Mouse (Mus musculus): Measurements from ENCODE around the gene Tbc1d24. TPM values are rescaled to one million over a fixed set of nuclear protein-coding genes. Genes with fewer than 3 reads are reported as not detected.

The Tbc1d24 gene
- polyA plus RNA-seq (2015; fragmentation: Nextera tagmentation; extraction: Ambion mirVana): 3.6 and 5.4 TPM in 2 replicates

DNA sequence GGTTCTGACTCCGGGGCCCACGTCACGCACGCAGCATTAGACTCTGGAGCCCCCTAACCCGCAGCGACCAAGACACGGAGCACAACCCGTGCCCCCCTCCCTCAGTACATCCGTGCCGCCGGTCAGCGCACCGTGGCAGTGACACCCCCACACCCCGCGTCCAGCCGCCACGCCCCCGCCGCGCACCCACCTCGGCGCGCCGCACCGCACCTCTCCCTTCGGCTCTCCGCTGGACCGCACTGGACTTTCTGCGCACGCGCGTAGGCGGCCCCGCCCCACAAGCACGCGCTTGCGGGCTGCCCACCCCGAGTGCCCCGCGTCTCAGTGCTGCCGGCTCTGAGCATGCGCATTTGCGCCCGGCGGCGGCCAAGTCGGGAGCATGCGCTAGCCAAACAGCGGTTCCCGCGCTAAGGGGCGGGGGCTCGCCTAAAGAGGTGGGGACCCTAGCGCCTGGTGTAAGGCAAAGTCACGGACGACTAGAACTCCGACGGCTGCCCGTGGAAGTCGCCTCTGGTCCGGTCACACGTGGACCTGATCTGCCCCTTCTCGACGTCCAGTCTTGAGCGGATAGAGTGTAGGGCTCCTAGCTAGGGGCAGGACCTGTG lies at the start of gene Tbc1d24:
Gene Tbc1d24 (minus strand): TSS at position 279 of the 605 bp plus-strand sequence.
- H3K4me1 ChIP-seq (ENCODE audit: control insufficient read depth, insufficient read depth, low read length): peaks cover 56% of the 10 kb centered on the region

GRCm38 (mm10) chr17:24252329-24252728 lies 47.0 kb upstream of the Tbc1d24 start:
- Histone ChIP-seq H3K4me2 (ENCODE audit: low read depth, low read length) (no peak overlapping the region; the same call in 1 of the 2 replicates), H3K4me1 (ENCODE audit: control insufficient read depth, insufficient read depth, low read length) (peaks cover 13% of the 10 kb centered on the region), H3K27me3 (ENCODE audit: control insufficient read depth, insufficient read depth, low read length) (no peaks in the 10 kb centered on the region), H3K36me3 (ENCODE audit: control insufficient read depth, insufficient read depth, low read length) (peaks cover 11% of the 10 kb centered on the region), H3K9ac (ENCODE audit: low read length) (no peak overlapping the region; the same call in 1 of the 2 replicates), H3K9me3 (replicated peaks; ENCODE audit: control insufficient read depth, low read length) (no peaks in the 10 kb centered on the region), H3K27ac (ENCODE audit: low read length) (no peak overlapping the region), H3K4me3 (replicated peaks; ENCODE audit: low read length) (no peak overlapping the region)
- no peak for ATAC-seq (ENCODE audit: insufficient read depth, low FRiP score)
- 94% methylated on average over 2 of the region's 2 CpGs for WGBS

More for the DNA sequence above, at the start of gene Tbc1d24:
- Histone ChIP-seq H3K36me3 (ENCODE audit: control insufficient read depth, insufficient read depth, low read length) (no peaks in the 10 kb centered on the region), H3K27ac (ENCODE audit: low read length) (peak within 1 kb of the TSS; percentile 41; the same call in 1 of the 2 replicates), H3K4me2 (ENCODE audit: low read depth, low read length) (peak within 1 kb of the TSS; percentile 90), H3K9ac (ENCODE audit: low read length) (peak within 1 kb of the TSS; percentile 82), H3K27me3 (ENCODE audit: control insufficient read depth, insufficient read depth, low read length) (peaks cover 14% of the 10 kb centered on the region; the same call in 1 of the 2 replicates), H3K4me3 (replicated peaks; ENCODE audit: low read length) (peak within 1 kb of the TSS; percentile 67), H3K9me3 (replicated peaks; ENCODE audit: control insufficient read depth, low read length) (no peaks in the 10 kb centered on the region)
- WGBS: under 1% methylated on average over 65 of the region's 65 CpGs
- peak; percentile 55 for ATAC-seq (ENCODE audit: insufficient read depth, low FRiP score)

- H3K27me3 ChIP-seq (ENCODE audit: control insufficient read depth, insufficient read depth, low read length): no peaks in the 10 kb centered on the region
- H3K4me3 ChIP-seq (replicated peaks; ENCODE audit: low read length): peak within 1 kb of the TSS; percentile 90
- H3K4me1 ChIP-seq (ENCODE audit: control insufficient read depth, insufficient read depth, low read length): peaks cover 13% of the 10 kb centered on the region
- peak within 1 kb of the TSS; percentile 85 for H3K9ac ChIP-seq (ENCODE audit: low read length)
- peaks cover 11% of the 10 kb centered on the region for H3K36me3 ChIP-seq (ENCODE audit: control insufficient read depth, insufficient read depth, low read length)
- under 1% methylated on average over 48 of the region's 48 CpGs for WGBS
- no peaks in the 10 kb centered on the region for H3K9me3 ChIP-seq (replicated peaks; ENCODE audit: control insufficient read depth, low read length)
- peak within 1 kb of the TSS; percentile 77 for H3K27ac ChIP-seq (ENCODE audit: low read length)
- H3K4me2 ChIP-seq (ENCODE audit: low read depth, low read length): peak within 1 kb of the TSS; percentile 71
- ATAC-seq (ENCODE audit: insufficient read depth, low FRiP score): peak; percentile 100
Observed at GRCm38 (mm10) chr17:24251320-24252069, 46.1 kb upstream of the Tbc1d24 start, which contains the start of gene Ccnf. Ccnf (minus strand) TSS chr17:24251484.

GRCm38 (mm10) chr17:24250988-24251319 lies 45.6 kb upstream of the Tbc1d24 start:
- 0% methylated on average over 32 of the region's 32 CpGs for WGBS
- Histone ChIP-seq H3K9me3 (replicated peaks; ENCODE audit: control insufficient read depth, low read length) (no peaks in the 10 kb centered on the region), H3K27me3 (ENCODE audit: control insufficient read depth, insufficient read depth, low read length) (no peaks in the 10 kb centered on the region), H3K4me2 (ENCODE audit: low read depth, low read length) (peak overlapping the region; percentile 71), H3K4me3 (replicated peaks; ENCODE audit: low read length) (peak overlapping the region; percentile 90), H3K36me3 (ENCODE audit: control insufficient read depth, insufficient read depth, low read length) (peaks cover 11% of the 10 kb centered on the region), H3K4me1 (ENCODE audit: control insufficient read depth, insufficient read depth, low read length) (peaks cover 13% of the 10 kb centered on the region), H3K9ac (ENCODE audit: low read length) (peak overlapping the region; percentile 85), H3K27ac (ENCODE audit: low read length) (peak overlapping the region; percentile 77)
- ATAC-seq (ENCODE audit: insufficient read depth, low FRiP score): no peak

GRCm38 (mm10) chr17:24248641-24249040 lies 43.3 kb upstream of the Tbc1d24 start:
- 94% methylated on average over 2 of the region's 2 CpGs for WGBS
- Histone ChIP-seq H3K4me3 (replicated peaks; ENCODE audit: low read length) (no peak overlapping the region), H3K9ac (ENCODE audit: low read length) (no peak overlapping the region), H3K27me3 (ENCODE audit: control insufficient read depth, insufficient read depth, low read length) (no peaks in the 10 kb centered on the region), H3K36me3 (ENCODE audit: control insufficient read depth, insufficient read depth, low read length) (peaks cover 28% of the 10 kb centered on the region), H3K9me3 (replicated peaks; ENCODE audit: control insufficient read depth, low read length) (no peaks in the 10 kb centered on the region; the same call in 1 of the 2 replicates), H3K4me2 (ENCODE audit: low read depth, low read length) (no peak overlapping the region), H3K4me1 (ENCODE audit: control insufficient read depth, insufficient read depth, low read length) (peaks cover 13% of the 10 kb centered on the region), H3K27ac (ENCODE audit: low read length) (no peak overlapping the region)
- no peak for ATAC-seq (ENCODE audit: insufficient read depth, low FRiP score)

DNA sequence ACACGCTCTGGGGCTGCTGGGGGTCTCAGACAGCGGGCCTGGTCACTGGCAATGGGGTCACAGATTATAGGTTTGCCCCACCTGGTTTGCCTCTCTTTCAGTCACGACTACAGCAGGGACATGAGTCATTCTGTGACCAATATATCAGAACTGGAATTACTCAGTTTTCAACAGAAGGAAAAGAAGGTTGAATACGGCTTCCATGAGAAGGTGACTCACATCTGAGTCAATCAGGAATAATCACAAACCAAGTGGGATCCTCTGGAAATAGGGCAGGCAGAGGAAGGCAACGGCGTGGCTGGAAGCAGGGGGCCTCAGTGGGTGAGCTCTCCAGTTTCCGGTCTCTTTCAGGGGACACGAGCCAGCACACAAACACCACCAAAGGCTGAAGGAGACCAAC lies 38.7 kb upstream of the Tbc1d24 start:
- peaks cover 47% of the 10 kb centered on the region for H3K36me3 ChIP-seq (ENCODE audit: control insufficient read depth, insufficient read depth, low read length)
- H3K4me1 ChIP-seq (ENCODE audit: control insufficient read depth, insufficient read depth, low read length): no peaks in the 10 kb centered on the region
- H3K9ac ChIP-seq (ENCODE audit: low read length): no peak overlapping the region
- no peaks in the 10 kb centered on the region; the same call in 1 of the 2 replicates for H3K9me3 ChIP-seq (replicated peaks; ENCODE audit: control insufficient read depth, low read length)
- ATAC-seq (ENCODE audit: insufficient read depth, low FRiP score): no peak
- no peak overlapping the region for H3K27ac ChIP-seq (ENCODE audit: low read length)
- H3K4me3 ChIP-seq (replicated peaks; ENCODE audit: low read length): no peak overlapping the region
- H3K27me3 ChIP-seq (ENCODE audit: control insufficient read depth, insufficient read depth, low read length): no peaks in the 10 kb centered on the region
- WGBS: 96% methylated on average over 8 of the region's 8 CpGs
- H3K4me2 ChIP-seq (ENCODE audit: low read depth, low read length): no peak overlapping the region

- ATAC-seq (ENCODE audit: insufficient read depth, low FRiP score): no peak
- H3K4me1 ChIP-seq (ENCODE audit: control insufficient read depth, insufficient read depth, low read length): no peaks in the 10 kb centered on the region
- 82% methylated on average over 4 of the region's 4 CpGs for WGBS
Observed at GRCm38 (mm10) chr17:24243311-24243969, 38.1 kb upstream of the Tbc1d24 start.

GRCm38 (mm10) chr17:24236921-24237320 lies 31.6 kb upstream of the Tbc1d24 start:
- Histone ChIP-seq H3K36me3 (ENCODE audit: control insufficient read depth, insufficient read depth, low read length) (peaks cover 32% of the 10 kb centered on the region), H3K4me2 (ENCODE audit: low read depth, low read length) (no peak overlapping the region), H3K4me1 (ENCODE audit: control insufficient read depth, insufficient read depth, low read length) (no peaks in the 10 kb centered on the region), H3K4me3 (replicated peaks; ENCODE audit: low read length) (no peak overlapping the region), H3K9me3 (replicated peaks; ENCODE audit: control insufficient read depth, low read length) (no peaks in the 10 kb centered on the region), H3K9ac (ENCODE audit: low read length) (no peak overlapping the region), H3K27ac (ENCODE audit: low read length) (no peak overlapping the region), H3K27me3 (ENCODE audit: control insufficient read depth, insufficient read depth, low read length) (no peaks in the 10 kb centered on the region)
- no peak for ATAC-seq (ENCODE audit: insufficient read depth, low FRiP score)
- 96% methylated on average over 7 of the region's 7 CpGs for whole genome bisulfite sequencing

More at GRCm38 (mm10) chr17:24243311-24243969, 38.1 kb upstream of the Tbc1d24 start:
- Histone ChIP-seq H3K4me3 (replicated peaks; ENCODE audit: low read length) (no peak overlapping the region), H3K27me3 (ENCODE audit: control insufficient read depth, insufficient read depth, low read length) (no peaks in the 10 kb centered on the region), H3K4me2 (ENCODE audit: low read depth, low read length) (no peak overlapping the region), H3K27ac (ENCODE audit: low read length) (no peak overlapping the region), H3K9me3 (replicated peaks; ENCODE audit: control insufficient read depth, low read length) (no peaks in the 10 kb centered on the region; the same call in 1 of the 2 replicates), H3K9ac (ENCODE audit: low read length) (no peak overlapping the region), H3K36me3 (ENCODE audit: control insufficient read depth, insufficient read depth, low read length) (peaks cover 41% of the 10 kb centered on the region)

DNA sequence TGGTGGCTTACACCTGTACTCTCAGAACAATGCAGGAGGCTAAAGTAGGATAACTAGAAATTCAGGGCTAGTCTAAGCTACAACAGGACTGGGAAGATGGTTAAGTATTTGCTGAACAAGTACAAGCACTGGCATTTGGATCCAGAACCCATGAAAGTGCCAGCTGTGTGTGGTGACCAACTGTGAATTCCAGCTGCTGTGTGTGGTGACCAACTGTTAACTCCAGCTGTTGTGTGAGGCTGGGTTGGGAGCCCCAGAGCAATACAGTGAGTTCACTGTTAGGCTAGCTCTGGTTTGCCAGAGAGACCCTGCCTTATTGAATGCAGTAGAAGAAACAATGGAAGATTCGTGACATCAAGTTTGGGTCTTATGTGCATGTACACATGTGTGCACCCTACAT lies 31.1 kb upstream of the Tbc1d24 start:
- ATAC-seq (ENCODE audit: insufficient read depth, low FRiP score): no peak
- H3K9ac ChIP-seq (ENCODE audit: low read length): no peak overlapping the region
- no peak overlapping the region for H3K4me2 ChIP-seq (ENCODE audit: low read depth, low read length)
- 96% methylated on average over 1 of the region's 1 CpGs for WGBS
- no peaks in the 10 kb centered on the region for H3K27me3 ChIP-seq (ENCODE audit: control insufficient read depth, insufficient read depth, low read length)
- no peak overlapping the region for H3K27ac ChIP-seq (ENCODE audit: low read length)
- H3K4me1 ChIP-seq (ENCODE audit: control insufficient read depth, insufficient read depth, low read length): no peaks in the 10 kb centered on the region
- H3K9me3 ChIP-seq (replicated peaks; ENCODE audit: control insufficient read depth, low read length): no peaks in the 10 kb centered on the region
- peaks cover 33% of the 10 kb centered on the region for H3K36me3 ChIP-seq (ENCODE audit: control insufficient read depth, insufficient read depth, low read length)
- no peak overlapping the region for H3K4me3 ChIP-seq (replicated peaks; ENCODE audit: low read length)
